Mouse (Mus musculus) myocyte (in vitro differentiated cells): ENCODE data around the gene Fdx1. TPM values are rescaled to one million over a fixed set of nuclear protein-coding genes. Genes with fewer than 3 reads are reported as not detected.

Source experiments
- H3K27me3 ChIP-seq: one replicate; pipeline ENCODE4 v1.6.1; 2011; ENCODE audit not compliant: control insufficient read depth, insufficient read depth, insufficient read length
- H3K36me3 ChIP-seq: one replicate; pipeline ENCODE4 v1.6.1; 2011; ENCODE audit not compliant: control insufficient read depth, insufficient read depth
- H3K4me2 ChIP-seq: one replicate; pipeline ENCODE4 v1.6.1; 2011; ENCODE audit warnings: low read depth, control low read depth
- H3K4me3 ChIP-seq: one replicate; pipeline ENCODE4 v1.5.1; 2011; ENCODE audit warnings: mild to moderate bottlenecking, control low read depth, moderate library complexity
- H3K79me2 ChIP-seq: one replicate; pipeline ENCODE4 v1.6.1; 2011; ENCODE audit not compliant: control insufficient read depth, insufficient read depth
- H3ac ChIP-seq: one replicate; pipeline ENCODE4 v1.6.1; 2011; ENCODE audit not compliant: control insufficient read depth, insufficient read length
- CEBPB ChIP-seq: IDR thresholded peaks from 2 replicates; pipeline ENCODE4 v1.6.1; 2011; ENCODE audit warnings: mild to moderate bottlenecking, moderate library complexity; ENCODE audit not compliant: poor library complexity, insufficient read depth, severe bottlenecking
- E2F4 ChIP-seq: IDR thresholded peaks from one replicate; pipeline ENCODE4 v1.6.1; 2011; ENCODE audit warnings: mild to moderate bottlenecking, control low read depth, moderate library complexity; ENCODE audit not compliant: insufficient read depth
- MAX ChIP-seq: IDR thresholded peaks from one replicate; pipeline ENCODE4 v1.6.1; 2011; ENCODE audit warnings: low read depth, mild to moderate bottlenecking, control low read depth
- MYOD1 ChIP-seq, 3 experiments: IDR thresholded peaks; one replicate each; pipeline ENCODE4 v1.6.1; 2011; ENCODE audit warnings: control low read depth in 2 of 3, low read depth in 2 of 3, mild to moderate bottlenecking in 2 of 3, moderate library complexity in 1 of 3; ENCODE audit not compliant: insufficient read length in 2 of 3, control insufficient read depth in 1 of 3
- MYOG ChIP-seq, 3 experiments: IDR thresholded peaks; one replicate each; pipeline ENCODE4 v1.6.1; 2011; ENCODE audit warnings: control low read depth in 2 of 3, low read depth in 2 of 3, mild to moderate bottlenecking in 2 of 3; ENCODE audit not compliant: insufficient read length in 2 of 3, control insufficient read depth in 1 of 3, insufficient read depth in 1 of 3
- POLR2A ChIP-seq: IDR thresholded peaks from one replicate; pipeline ENCODE4 v1.6.1; 2011; ENCODE audit warnings: low read depth, mild to moderate bottlenecking, control low read depth, moderate library complexity; ENCODE audit not compliant: insufficient read length
- POLR2AphosphoS2 ChIP-seq: IDR thresholded peaks from one replicate; pipeline ENCODE4 v1.6.1; 2011; ENCODE audit warnings: low read depth, control low read depth; ENCODE audit not compliant: insufficient read length
- REST ChIP-seq: IDR thresholded peaks from one replicate; pipeline ENCODE4 v1.6.1; 2011; ENCODE audit warnings: mild to moderate bottlenecking, control low read depth, moderate library complexity; ENCODE audit not compliant: insufficient read depth, insufficient read length
- SRF ChIP-seq: IDR thresholded peaks from one replicate; pipeline ENCODE4 v1.6.1; 2011; ENCODE audit warnings: low read depth; ENCODE audit not compliant: control insufficient read depth, insufficient read length
- TCF12 ChIP-seq: IDR thresholded peaks from one replicate; pipeline ENCODE4 v1.6.1; 2011; ENCODE audit warnings: mild to moderate bottlenecking, control low read depth; ENCODE audit not compliant: poor library complexity, insufficient read depth, severe bottlenecking
- TCF3 ChIP-seq: IDR thresholded peaks from one replicate; pipeline ENCODE4 v1.6.1; 2011; ENCODE audit warnings: low read depth, control low read depth; ENCODE audit not compliant: insufficient read length
- USF1 ChIP-seq: IDR thresholded peaks from one replicate; pipeline ENCODE4 v1.6.1; 2011; ENCODE audit warnings: low read depth, mild to moderate bottlenecking, control low read depth, moderate library complexity
- polyA plus RNA-seq: library from polyadenylated mRNA; unstranded; fragments of >200 nt; fragmentation: generic; extraction: Trizol; gene quantifications from one replicate; pipeline ENCODE4 v1.2.1, GENCODE M21; 2012; ENCODE audit warnings: missing spikeins

Gene Fdx1
- polyA plus RNA-seq, 1 experiment: 16.0 TPM

DNA sequence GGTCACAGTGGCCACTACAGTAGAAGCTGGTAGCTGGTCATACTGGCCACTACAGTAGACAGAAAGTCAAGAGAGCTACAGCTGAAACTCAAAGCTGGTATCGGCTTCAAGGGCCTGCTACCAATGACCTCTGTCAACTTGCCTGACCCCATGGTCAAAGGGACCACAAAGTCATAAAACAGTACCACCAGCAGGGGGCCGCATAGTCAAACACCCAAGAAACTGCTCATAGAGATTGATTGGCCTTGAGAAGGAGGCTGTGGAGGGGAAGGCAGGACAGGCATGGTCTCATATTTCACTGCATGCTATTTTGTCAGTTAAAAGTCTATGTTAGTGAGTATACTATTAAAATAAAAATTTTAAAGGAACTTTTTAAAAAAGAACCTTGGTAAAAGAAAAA, 27.5 kb upstream of the Fdx1 start:
- Histone ChIP-seq H3K27me3 (no peaks in the 10 kb centered on the region), H3K4me3 (no peak overlapping the region), H3K4me2 (no peak overlapping the region), H3K79me2 (no peaks in the 10 kb centered on the region), H3ac (no peak overlapping the region), H3K36me3 (no peaks in the 10 kb centered on the region)
- TF ChIP-seq POLR2AphosphoS2 (no peak), E2F4 (no peak), REST (no peak), TCF12 (no peak), MAX (no peak), SRF (no peak), TCF3 (no peak), MYOD1 (IDR thresholded peaks at IDR 0.05; ENCODE audit: control insufficient read depth in 1 of 3, insufficient read length in 2 of 3, low read depth in 2 of 3) (no peak), CEBPB (no peak), MYOG (IDR thresholded peaks at IDR 0.05; ENCODE audit: control insufficient read depth in 1 of 3, insufficient read depth in 1 of 3, insufficient read length in 2 of 3, low read depth in 2 of 3) (no peak), USF1 (no peak), POLR2A (no peak)

DNA sequence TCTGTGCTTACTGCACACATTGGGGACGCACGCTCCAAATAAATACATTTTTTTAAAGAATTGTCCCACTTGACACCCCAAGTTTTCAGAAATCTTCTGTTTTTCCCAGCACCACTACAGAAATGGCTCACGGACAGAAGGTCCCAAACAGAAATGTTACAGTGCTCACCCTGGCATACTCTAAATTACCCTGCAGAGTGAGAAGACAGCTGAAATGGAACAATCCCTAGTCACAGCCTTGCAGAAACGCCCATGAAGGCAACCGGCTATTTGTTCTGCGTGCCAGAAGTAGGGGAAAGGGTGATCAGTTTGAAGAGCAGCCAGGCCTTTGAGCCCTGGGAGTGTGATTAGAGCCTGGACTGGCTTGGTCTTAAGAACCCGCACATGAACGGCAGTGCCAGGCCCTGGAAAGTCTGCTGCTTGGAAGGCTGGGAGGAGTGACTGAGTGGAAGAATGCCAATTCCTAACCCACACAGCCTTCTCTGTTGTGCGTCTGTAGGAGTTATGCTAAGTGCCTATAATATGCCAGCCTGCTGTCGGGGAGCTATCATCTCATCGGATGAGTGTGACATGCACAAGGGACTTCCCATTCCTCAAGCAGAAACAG, 22.2 kb upstream of the Fdx1 start:
- H3K4me2 ChIP-seq: peak overlapping the region; percentile 53
- TF ChIP-seq MYOG (IDR thresholded peaks at IDR 0.05; ENCODE audit: control insufficient read depth in 1 of 3, insufficient read depth in 1 of 3, insufficient read length in 2 of 3, low read depth in 2 of 3): peak in 1 of 3 experiments; percentile 48
- no peak for TF ChIP-seq POLR2AphosphoS2
- no peak for TF ChIP-seq MAX

DNA sequence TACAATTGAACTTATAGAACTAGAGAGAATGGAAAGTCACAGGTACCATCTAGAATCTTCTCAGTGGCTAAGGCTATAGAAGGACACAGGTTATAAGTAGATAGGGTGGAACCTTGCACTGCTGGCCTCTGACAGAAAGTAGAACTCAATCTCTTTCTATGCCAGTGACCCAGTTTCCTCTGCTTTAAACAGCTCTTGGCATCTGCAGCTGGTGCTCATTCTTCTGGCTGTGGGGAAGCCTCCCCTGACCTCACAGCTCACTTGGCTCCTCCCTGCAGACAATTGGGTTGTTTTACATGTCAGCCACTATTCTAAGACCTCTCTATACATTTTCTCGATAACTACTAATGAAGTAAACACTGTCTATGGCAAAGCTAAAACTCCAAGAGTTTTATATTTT, 17.8 kb upstream of the Fdx1 start:
- H3K79me2 ChIP-seq: no peaks in the 10 kb centered on the region
- H3K27me3 ChIP-seq: no peaks in the 10 kb centered on the region
- H3ac ChIP-seq: no peak overlapping the region
- no peaks in the 10 kb centered on the region for H3K36me3 ChIP-seq
- H3K4me2 ChIP-seq: no peak overlapping the region
- H3K4me3 ChIP-seq: no peak overlapping the region
- TF ChIP-seq TCF12 (no peak), TCF3 (no peak), POLR2A (no peak)

More for the DNA sequence above, 22.2 kb upstream of the Fdx1 start:
- Histone ChIP-seq H3ac (no peak overlapping the region), H3K36me3 (no peaks in the 10 kb centered on the region), H3K79me2 (no peaks in the 10 kb centered on the region), H3K4me3 (no peak overlapping the region), H3K27me3 (no peaks in the 10 kb centered on the region)

DNA sequence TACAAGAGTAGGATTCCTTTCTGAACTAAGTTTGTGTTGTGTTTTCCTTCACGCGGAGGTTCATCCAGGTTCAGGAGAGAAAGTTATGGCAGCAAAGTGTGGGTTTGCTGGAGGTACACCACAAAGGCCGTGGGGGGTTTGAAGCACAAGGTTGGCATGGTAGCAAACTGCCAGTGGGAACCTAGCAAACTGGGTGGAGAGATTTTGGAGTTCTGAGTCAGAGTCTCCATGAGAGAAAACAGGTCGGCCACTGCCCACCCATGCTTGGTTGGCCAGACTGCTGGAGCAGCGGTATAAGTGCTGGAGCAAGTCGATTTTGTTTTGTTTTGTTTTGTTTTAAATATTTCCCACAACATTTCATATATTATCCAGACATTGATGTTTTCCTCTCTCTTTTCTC, 15.9 kb upstream of the Fdx1 start:
- H3K79me2 ChIP-seq: no peaks in the 10 kb centered on the region
- H3K4me3 ChIP-seq: no peak overlapping the region
- no peaks in the 10 kb centered on the region for H3K27me3 ChIP-seq
- no peaks in the 10 kb centered on the region for H3K36me3 ChIP-seq
- H3ac ChIP-seq: no peak overlapping the region
- TF ChIP-seq USF1 (no peak), REST (no peak), POLR2A (no peak), MAX (no peak), POLR2AphosphoS2 (no peak), SRF (no peak), TCF3 (no peak), TCF12 (no peak), MYOD1 (IDR thresholded peaks at IDR 0.05; ENCODE audit: control insufficient read depth in 1 of 3, insufficient read length in 2 of 3, low read depth in 2 of 3) (no peak), CEBPB (no peak), MYOG (IDR thresholded peaks at IDR 0.05; ENCODE audit: control insufficient read depth in 1 of 3, insufficient read depth in 1 of 3, insufficient read length in 2 of 3, low read depth in 2 of 3) (no peak), E2F4 (no peak)
- no peak overlapping the region for H3K4me2 ChIP-seq

DNA sequence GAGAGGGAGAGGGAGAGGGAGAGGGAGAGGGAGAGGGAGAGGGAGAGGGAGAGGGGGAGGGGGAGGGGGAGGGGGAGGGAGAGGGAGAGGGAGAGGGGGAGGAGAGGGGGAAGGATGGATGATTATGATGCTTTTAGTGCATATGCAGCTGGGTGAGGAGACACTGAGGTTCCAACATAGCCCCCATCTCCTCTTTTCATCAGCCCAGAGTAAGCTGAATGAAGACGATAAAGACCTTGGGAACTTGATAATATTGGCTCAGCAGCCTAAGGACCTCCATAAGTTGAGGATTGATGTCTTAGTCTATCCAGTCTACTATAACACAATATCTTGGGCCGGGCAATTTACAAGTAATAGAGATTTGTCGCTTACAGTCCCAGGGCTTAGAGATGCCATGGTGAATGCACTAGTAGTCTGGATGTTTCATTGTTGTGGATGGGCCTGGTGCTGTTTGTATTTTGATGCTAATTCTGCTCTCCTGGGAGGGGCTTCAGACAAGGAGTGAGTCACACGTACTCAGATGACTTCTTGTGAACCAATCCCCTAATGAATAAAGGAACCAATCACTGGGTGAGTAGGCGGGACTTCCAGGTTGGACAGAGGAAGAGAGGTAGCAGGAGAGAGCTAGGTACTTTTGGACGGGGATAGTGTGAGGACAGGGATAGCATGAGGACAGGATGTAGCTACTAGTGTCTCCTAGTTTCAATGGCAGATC, 15.3 kb upstream of the Fdx1 start:
- H3K79me2 ChIP-seq: no peaks in the 10 kb centered on the region
- no peak overlapping the region for H3ac ChIP-seq
- H3K4me3 ChIP-seq: no peak overlapping the region
- H3K4me2 ChIP-seq: no peak overlapping the region
- no peak for TF ChIP-seq MYOG (IDR thresholded peaks at IDR 0.05; ENCODE audit: control insufficient read depth in 1 of 3, insufficient read depth in 1 of 3, insufficient read length in 2 of 3, low read depth in 2 of 3)
- TF ChIP-seq POLR2AphosphoS2: no peak
- TF ChIP-seq REST: no peak
- TF ChIP-seq USF1: no peak
- TF ChIP-seq CEBPB: no peak
- no peak for TF ChIP-seq MYOD1 (IDR thresholded peaks at IDR 0.05; ENCODE audit: control insufficient read depth in 1 of 3, insufficient read length in 2 of 3, low read depth in 2 of 3)
- no peak for TF ChIP-seq MAX
- no peak for TF ChIP-seq POLR2A
- TF ChIP-seq E2F4: no peak
- TF ChIP-seq TCF12: no peak
- TF ChIP-seq TCF3: no peak
- no peak for TF ChIP-seq SRF
- H3K27me3 ChIP-seq: no peaks in the 10 kb centered on the region
- H3K36me3 ChIP-seq: no peaks in the 10 kb centered on the region
